Comparison of ENCODE assay signal across 1 mouse cellular context in the genomic region with DNA sequence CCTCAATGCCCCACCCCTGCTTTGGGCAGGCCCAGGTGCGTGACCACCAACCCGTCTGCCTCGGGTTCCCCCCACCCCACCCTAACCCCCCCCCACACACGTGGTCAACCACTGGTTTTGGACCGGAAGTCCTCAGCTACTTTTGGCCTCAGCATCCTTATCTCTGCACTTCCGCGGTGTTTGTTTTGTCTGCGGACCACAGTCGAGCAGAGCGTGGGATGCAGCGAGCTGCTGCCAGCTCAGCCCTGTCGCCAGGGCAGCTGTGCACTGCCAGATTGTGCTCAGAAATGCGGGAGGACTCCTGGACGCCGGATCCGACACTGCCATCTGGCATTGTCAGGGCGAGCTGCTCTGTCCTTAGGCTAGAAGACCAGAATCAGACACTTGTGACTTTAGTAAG.
TF ChIP-seq lines count a peak whose summit lies in the region.

No protein-coding gene starts in this region.

TF ChIP-seq in CH12.LX, 34 proteins besides CTCF, POLR2A, EP300 and RAD21 (continued from another document):
- TF ChIP-seq UBTF (IDR thresholded peaks at IDR 0.05; ENCODE audit: low read depth, low read length) (0 out of 2 replicates have a peak, but pooled peaks have one; percentile 49), ZC3H11A (IDR thresholded peaks at IDR 0.05; ENCODE audit: low read depth, low read length) (no peak), POLR2AphosphoS2 (IDR thresholded peaks at IDR 0.05; ENCODE audit: low read depth, low read length) (no peak), JUND (conservative IDR thresholded peaks at IDR 0.05; ENCODE audit: low read depth, low read length) (no peak), PAX5 (IDR thresholded peaks at IDR 0.05; ENCODE audit: low read length) (no peak), SMC3 (IDR thresholded peaks at IDR 0.05; ENCODE audit: low read depth, low read length) (no peak), SIN3A (IDR thresholded peaks at IDR 0.05; ENCODE audit: low read length) (peak; percentile 72; the same call in 1 of the 2 replicates), GABPA (IDR thresholded peaks at IDR 0.05; ENCODE audit: insufficient replicate concordance, low read depth, low read length) (no peak), ZKSCAN1 (IDR thresholded peaks at IDR 0.05; ENCODE audit: borderline replicate concordance, low read depth, low read length) (no peak), ZMIZ1 (IDR thresholded peaks at IDR 0.05; ENCODE audit: low read depth, low read length) (0 out of 2 replicates have a peak, but pooled peaks have one; percentile 55), ELF1 (IDR thresholded peaks at IDR 0.05; ENCODE audit: low read depth, low read length) (peak; percentile 85), BHLHE40 (IDR thresholded peaks at IDR 0.05; ENCODE audit: low read depth, low read length) (peak; percentile 80), ZNF384 (IDR thresholded peaks at IDR 0.05; ENCODE audit: low read depth, low read length) (no peak), MXI1 (IDR thresholded peaks at IDR 0.05; ENCODE audit: low read depth, low read length) (peak; percentile 78), MYC (IDR thresholded peaks at IDR 0.05; ENCODE audit: low read depth, low read length) (peak; percentile 70; the same call in 1 of the 2 replicates), CHD2 (IDR thresholded peaks at IDR 0.05; ENCODE audit: low read length) (no peak), TCF12 (IDR thresholded peaks at IDR 0.05; ENCODE audit: low read depth, low read length) (peak; percentile 85), IRF4 (IDR thresholded peaks at IDR 0.05; ENCODE audit: low read depth, low read length) (peak; percentile 78), JUN (IDR thresholded peaks at IDR 0.05; ENCODE audit: insufficient read depth, low read depth, low read length) (no peak), MAX (IDR thresholded peaks at IDR 0.05; ENCODE audit: low read length) (peak; percentile 78), MAFK (IDR thresholded peaks at IDR 0.05; ENCODE audit: insufficient replicate concordance, low read length) (0 out of 2 replicates have a peak, but pooled peaks have one; percentile 50), RCOR1 (conservative IDR thresholded peaks at IDR 0.05; ENCODE audit: low read depth, low read length) (peak; percentile 77; the same call in 1 of the 2 replicates), HCFC1 (IDR thresholded peaks at IDR 0.05; ENCODE audit: low read depth, low read length) (peak; percentile 40; the same call in 1 of the 2 replicates)
TF ChIP-seq in CH12.LX: peak in this region for 19.
